Mouse (Mus musculus): ENCODE results near the gene Sec63. TPM values are rescaled to one million over a fixed set of nuclear protein-coding genes. Genes with fewer than 3 reads are reported as not detected.
A peak's percentile ranks its signal among the peaks of the same experiment; 100 is the strongest.

Sec63 gene
- polyA plus RNA-seq, 1 experiment from 2014 or later = 22.7 TPM

DNA sequence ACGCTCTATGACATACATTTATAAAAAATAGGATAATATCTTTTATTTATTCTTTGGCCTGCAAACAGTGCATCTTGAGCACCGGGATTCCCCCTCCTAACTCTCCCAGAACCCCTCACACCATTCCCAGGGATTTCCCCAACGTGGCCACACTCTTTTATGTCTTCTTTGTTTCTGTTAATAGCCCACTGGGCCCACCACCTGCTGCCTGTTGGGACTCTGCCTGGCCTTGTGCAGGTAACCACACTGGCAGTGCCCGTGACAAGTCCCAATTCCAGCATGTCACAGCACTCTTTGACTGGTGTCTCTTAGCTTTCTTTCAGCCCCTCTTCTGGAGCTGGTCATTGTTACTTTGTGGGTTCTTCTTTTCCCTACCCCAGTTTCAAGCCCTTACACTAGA, 93.5 kb downstream of the Sec63 start:
- no peaks in the 10 kb centered on the region for H3K9me3 ChIP-seq (ENCODE audit: control insufficient read depth, low read length)
- H3K36me3 ChIP-seq (ENCODE audit: control insufficient read depth, insufficient read depth, low read length) = no peaks in the 10 kb centered on the region
- H3K4me3 ChIP-seq (replicated peaks; ENCODE audit: low read depth, low read length) = no peak overlapping the region
- no peaks in the 10 kb centered on the region for H3K27me3 ChIP-seq (ENCODE audit: control insufficient read depth, insufficient read depth, low read length)
- no peak overlapping the region for H3K4me2 ChIP-seq (ENCODE audit: low read length)
- H3K27ac ChIP-seq (replicated peaks; ENCODE audit: low read depth, low read length) = no peak overlapping the region
- DNase-seq (no peak), ATAC-seq (ENCODE audit: low FRiP score, low TSS enrichment) (no peak)
- H3K9ac ChIP-seq (replicated peaks; ENCODE audit: low read length) = no peak overlapping the region
- 57% methylated on average over 4 of the region's 4 CpGs for WGBS
- H3K4me1 ChIP-seq (ENCODE audit: control insufficient read depth, insufficient read depth, low read length) = peaks cover 7% of the 10 kb centered on the region; the same call in 1 of the 2 replicates

DNA sequence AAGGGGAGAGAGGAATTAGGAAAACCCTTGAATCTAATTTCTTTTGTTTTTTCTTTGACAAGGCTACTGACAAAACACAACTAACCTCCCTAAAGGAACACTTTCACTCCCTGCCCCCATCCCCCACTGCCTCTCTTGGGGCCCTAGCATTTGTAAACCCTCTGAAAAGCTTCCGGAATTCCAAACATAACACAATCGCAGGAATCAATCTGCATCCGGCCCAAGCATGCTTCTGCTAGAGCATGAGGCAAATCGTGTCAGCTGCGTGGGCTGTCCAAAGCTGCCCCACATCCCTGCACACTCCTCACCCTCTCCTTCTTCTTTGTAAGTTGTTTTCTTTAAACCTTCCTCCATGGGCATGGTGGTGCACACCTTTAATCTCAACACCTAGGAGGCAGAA, 94.0 kb downstream of the Sec63 start:
- no peak overlapping the region for H3K27ac ChIP-seq (replicated peaks; ENCODE audit: low read depth, low read length)
- peaks cover 11% of the 10 kb centered on the region; the same call in 1 of the 2 replicates for H3K4me1 ChIP-seq (ENCODE audit: control insufficient read depth, insufficient read depth, low read length)
- DNase-seq (peak; percentile 46), ATAC-seq (ENCODE audit: low FRiP score, low TSS enrichment) (no peak)
- no peaks in the 10 kb centered on the region for H3K36me3 ChIP-seq (ENCODE audit: control insufficient read depth, insufficient read depth, low read length)
- no peak overlapping the region for H3K9ac ChIP-seq (replicated peaks; ENCODE audit: low read length)
- H3K4me2 ChIP-seq (ENCODE audit: low read length) = no peak overlapping the region
- WGBS = 38% methylated on average over 5 of the region's 5 CpGs
- H3K27me3 ChIP-seq (ENCODE audit: control insufficient read depth, insufficient read depth, low read length) = no peaks in the 10 kb centered on the region
- no peaks in the 10 kb centered on the region for H3K9me3 ChIP-seq (ENCODE audit: control insufficient read depth, low read length)
- no peak overlapping the region for H3K4me3 ChIP-seq (replicated peaks; ENCODE audit: low read depth, low read length)

- H3K4me1 ChIP-seq (ENCODE audit: control insufficient read depth, insufficient read depth, low read length) = peaks cover 20% of the 10 kb centered on the region; the same call in 1 of the 2 replicates
- no peaks in the 10 kb centered on the region for H3K36me3 ChIP-seq (ENCODE audit: control insufficient read depth, insufficient read depth, low read length)
- DNase-seq (no peak), ATAC-seq (ENCODE audit: low FRiP score, low TSS enrichment) (no peak)
- no peak overlapping the region for H3K4me2 ChIP-seq (ENCODE audit: low read length)
- WGBS = 96% methylated on average over 9 of the region's 9 CpGs
- no peaks in the 10 kb centered on the region for H3K9me3 ChIP-seq (ENCODE audit: control insufficient read depth, low read length)
- H3K27me3 ChIP-seq (ENCODE audit: control insufficient read depth, insufficient read depth, low read length) = no peaks in the 10 kb centered on the region
- H3K27ac ChIP-seq (replicated peaks; ENCODE audit: low read depth, low read length) = no peak overlapping the region
- H3K4me3 ChIP-seq (replicated peaks; ENCODE audit: low read depth, low read length) = no peak overlapping the region
- H3K9ac ChIP-seq (replicated peaks; ENCODE audit: low read length) = no peak overlapping the region
Measured at GRCm38 (mm10) chr10:42856574-42856973, 95.3 kb downstream of the Sec63 start.

- Histone ChIP-seq H3K36me3 (ENCODE audit: control insufficient read depth, insufficient read depth, low read length) (no peaks in the 10 kb centered on the region), H3K4me1 (ENCODE audit: control insufficient read depth, insufficient read depth, low read length) (peaks cover 20% of the 10 kb centered on the region; the same call in 1 of the 2 replicates), H3K9me3 (ENCODE audit: control insufficient read depth, low read length) (no peaks in the 10 kb centered on the region), H3K9ac (replicated peaks; ENCODE audit: low read length) (no peak overlapping the region), H3K4me3 (replicated peaks; ENCODE audit: low read depth, low read length) (no peak overlapping the region), H3K27ac (replicated peaks; ENCODE audit: low read depth, low read length) (no peak overlapping the region), H3K27me3 (ENCODE audit: control insufficient read depth, insufficient read depth, low read length) (no peaks in the 10 kb centered on the region), H3K4me2 (ENCODE audit: low read length) (no peak overlapping the region)
- ATAC-seq (ENCODE audit: low FRiP score, low TSS enrichment) (no peak), DNase-seq (no peak)
- WGBS = 95% methylated on average over 2 of the region's 2 CpGs
Measured at GRCm38 (mm10) chr10:42857021-42857420, 95.7 kb downstream of the Sec63 start.

DNA sequence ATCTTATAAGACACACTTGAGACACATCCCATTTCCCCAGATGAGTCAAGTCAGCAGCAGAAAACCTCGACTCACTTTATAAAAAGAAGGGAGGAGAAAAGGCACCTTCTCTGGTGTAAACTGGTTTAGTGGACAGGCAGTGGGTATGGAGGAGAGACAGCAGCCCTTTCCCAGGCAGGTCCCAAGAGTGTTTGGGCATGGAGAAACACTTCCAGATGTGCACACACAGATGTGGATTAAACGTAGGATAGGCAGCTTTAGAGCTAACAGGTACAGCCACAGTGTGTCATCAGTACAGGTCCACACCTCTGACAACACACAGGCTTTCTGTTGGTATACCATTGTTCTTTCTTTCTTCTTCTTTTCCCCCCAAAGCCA, 98.5 kb downstream of the Sec63 start:
- H3K36me3 ChIP-seq (ENCODE audit: control insufficient read depth, insufficient read depth, low read length) = no peaks in the 10 kb centered on the region
- peak overlapping the region; percentile 53 for H3K9ac ChIP-seq (replicated peaks; ENCODE audit: low read length)
- no peaks in the 10 kb centered on the region for H3K9me3 ChIP-seq (ENCODE audit: control insufficient read depth, low read length)
- H3K4me3 ChIP-seq (replicated peaks; ENCODE audit: low read depth, low read length) = peak overlapping the region; percentile 43
- H3K4me1 ChIP-seq (ENCODE audit: control insufficient read depth, insufficient read depth, low read length) = peaks cover 43% of the 10 kb centered on the region
- no peaks in the 10 kb centered on the region for H3K27me3 ChIP-seq (ENCODE audit: control insufficient read depth, insufficient read depth, low read length)
- DNase-seq (no peak), ATAC-seq (ENCODE audit: low FRiP score, low TSS enrichment) (no peak)
- 45% methylated on average over 2 of the region's 2 CpGs for WGBS
- H3K27ac ChIP-seq (replicated peaks; ENCODE audit: low read depth, low read length) = peak overlapping the region; percentile 94
- H3K4me2 ChIP-seq (ENCODE audit: low read length) = peak overlapping the region; percentile 57

GRCm38 (mm10) chr10:42860159-42860911, 99.0 kb downstream of the Sec63 start, which contains the start of gene Scml4:
Gene Scml4 (plus strand): TSS chr10:42860370.
- WGBS = 18% methylated on average over 17 of the region's 17 CpGs
- peak within 1 kb of the TSS; percentile 43 for H3K4me3 ChIP-seq (replicated peaks; ENCODE audit: low read depth, low read length)
- peak within 1 kb of the TSS; percentile 94 for H3K27ac ChIP-seq (replicated peaks; ENCODE audit: low read depth, low read length)
- peak; percentile 91 for DNase-seq
- H3K4me2 ChIP-seq (ENCODE audit: low read length) = peak within 1 kb of the TSS; percentile 57
- no peaks in the 10 kb centered on the region for H3K36me3 ChIP-seq (ENCODE audit: control insufficient read depth, insufficient read depth, low read length)
- H3K4me1 ChIP-seq (ENCODE audit: control insufficient read depth, insufficient read depth, low read length) = peaks cover 48% of the 10 kb centered on the region
- ATAC-seq (ENCODE audit: low FRiP score, low TSS enrichment) = peak; percentile 82
- H3K9ac ChIP-seq (replicated peaks; ENCODE audit: low read length) = peak within 1 kb of the TSS; percentile 53
- no peaks in the 10 kb centered on the region for H3K9me3 ChIP-seq (ENCODE audit: control insufficient read depth, low read length)
- H3K27me3 ChIP-seq (ENCODE audit: control insufficient read depth, insufficient read depth, low read length) = no peaks in the 10 kb centered on the region

DNA sequence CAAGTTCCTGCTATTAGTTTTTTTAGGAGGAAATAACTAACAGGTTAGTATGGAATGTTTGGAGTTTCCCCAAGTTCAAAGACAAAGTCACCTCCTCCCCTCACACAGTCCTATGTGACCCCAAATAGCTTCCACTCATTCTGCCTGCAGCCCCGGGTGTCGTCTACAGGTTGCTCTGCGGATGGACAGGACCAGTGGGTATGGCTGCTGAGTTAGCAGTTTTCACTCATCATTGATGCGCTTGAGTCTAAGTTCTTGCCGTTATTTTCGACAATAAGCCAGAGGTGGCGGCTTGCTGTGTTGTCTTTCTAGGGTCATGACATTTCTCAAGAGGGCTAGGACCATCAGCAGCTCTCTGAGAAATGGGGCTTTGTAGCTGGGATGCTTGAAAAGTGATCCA, 100.2 kb downstream of the Sec63 start:
- Histone ChIP-seq H3K27me3 (ENCODE audit: control insufficient read depth, insufficient read depth, low read length) (no peaks in the 10 kb centered on the region), H3K9ac (replicated peaks; ENCODE audit: low read length) (no peak overlapping the region), H3K36me3 (ENCODE audit: control insufficient read depth, insufficient read depth, low read length) (no peaks in the 10 kb centered on the region), H3K4me2 (ENCODE audit: low read length) (peak overlapping the region; percentile 56), H3K4me1 (ENCODE audit: control insufficient read depth, insufficient read depth, low read length) (peaks cover 49% of the 10 kb centered on the region), H3K9me3 (ENCODE audit: control insufficient read depth, low read length) (no peaks in the 10 kb centered on the region), H3K4me3 (replicated peaks; ENCODE audit: low read depth, low read length) (0 out of 2 replicates have a peak overlapping the region, but pooled peaks have one; percentile 14), H3K27ac (replicated peaks; ENCODE audit: low read depth, low read length) (no peak overlapping the region)
- ATAC-seq (ENCODE audit: low FRiP score, low TSS enrichment) (no peak), DNase-seq (no peak)
- 73% methylated on average over 7 of the region's 7 CpGs for WGBS

GRCm38 (mm10) chr10:42862102-42862740, 100.9 kb downstream of the Sec63 start:
- 68% methylated on average over 13 of the region's 13 CpGs for WGBS
- Histone ChIP-seq H3K4me2 (ENCODE audit: low read length) (peak overlapping the region; percentile 56), H3K4me1 (ENCODE audit: control insufficient read depth, insufficient read depth, low read length) (peaks cover 49% of the 10 kb centered on the region), H3K9ac (replicated peaks; ENCODE audit: low read length) (no peak overlapping the region), H3K36me3 (ENCODE audit: control insufficient read depth, insufficient read depth, low read length) (no peaks in the 10 kb centered on the region), H3K9me3 (ENCODE audit: control insufficient read depth, low read length) (no peaks in the 10 kb centered on the region), H3K27ac (replicated peaks; ENCODE audit: low read depth, low read length) (no peak overlapping the region), H3K4me3 (replicated peaks; ENCODE audit: low read depth, low read length) (0 out of 2 replicates have a peak overlapping the region, but pooled peaks have one; percentile 10), H3K27me3 (ENCODE audit: control insufficient read depth, insufficient read depth, low read length) (no peaks in the 10 kb centered on the region)
- DNase-seq (peak; percentile 29), ATAC-seq (ENCODE audit: low FRiP score, low TSS enrichment) (no peak)
